Mouse (Mus musculus) left cerebral cortex, adult 11 months (tissue): Measurements from ENCODE around the gene 1700016C15Rik.

Source experiments
- DNase-seq: peaks from one replicate; pipeline ENCODE4 v3.0.0; 2022; ENCODE audit warnings: low spot score

The 1700016C15Rik gene

GRCm38 (mm10) chr1:177729043-177730024 is at the start of gene 1700016C15Rik:
Gene 1700016C15Rik, plus strand, starts transcription at chr1:177729814.
- no peak for DNase-seq

- no peak for DNase-seq
Measured at GRCm38 (mm10) chr1:177681239-177681638, 48.4 kb upstream of the 1700016C15Rik start.

- DNase-seq, result no peak
Measured at GRCm38 (mm10) chr1:177683931-177684836, 45.4 kb upstream of the 1700016C15Rik start.

GRCm38 (mm10) chr1:177684901-177685300 is 44.7 kb upstream of the 1700016C15Rik start:
- DNase-seq, result peak; percentile 22

GRCm38 (mm10) chr1:177686137-177686536 is 43.5 kb upstream of the 1700016C15Rik start:
- DNase-seq, result no peak

GRCm38 (mm10) chr1:177686982-177687381 is 42.6 kb upstream of the 1700016C15Rik start:
- DNase-seq, result no peak

- no peak for DNase-seq
Measured at GRCm38 (mm10) chr1:177692491-177692890, 37.1 kb upstream of the 1700016C15Rik start.

- no peak for DNase-seq
Measured at GRCm38 (mm10) chr1:177693486-177694252, 35.9 kb upstream of the 1700016C15Rik start.

GRCm38 (mm10) chr1:177700560-177700959 is 29.1 kb upstream of the 1700016C15Rik start:
- DNase-seq, result peak; percentile 21

- DNase-seq, result peak; percentile 64
Measured at GRCm38 (mm10) chr1:177702481-177703146, 27.0 kb upstream of the 1700016C15Rik start.

GRCm38 (mm10) chr1:177703147-177703807 is 26.3 kb upstream of the 1700016C15Rik start:
- DNase-seq, result no peak

- no peak for DNase-seq
Measured at GRCm38 (mm10) chr1:177705204-177705603, 24.4 kb upstream of the 1700016C15Rik start.

- no peak for DNase-seq
Measured at GRCm38 (mm10) chr1:177707571-177707970, 22.0 kb upstream of the 1700016C15Rik start.

GRCm38 (mm10) chr1:177708583-177709055 is 21.0 kb upstream of the 1700016C15Rik start:
- no peak for DNase-seq

- no peak for DNase-seq
Measured at GRCm38 (mm10) chr1:177711000-177711399, 18.6 kb upstream of the 1700016C15Rik start.

GRCm38 (mm10) chr1:177711418-177711817 is 18.2 kb upstream of the 1700016C15Rik start:
- DNase-seq, result no peak

- no peak for DNase-seq
Measured at GRCm38 (mm10) chr1:177713635-177714396, 15.8 kb upstream of the 1700016C15Rik start.

- DNase-seq, result no peak
Measured at GRCm38 (mm10) chr1:177714397-177715012, 15.1 kb upstream of the 1700016C15Rik start.

GRCm38 (mm10) chr1:177716448-177716847 is 13.2 kb upstream of the 1700016C15Rik start:
- DNase-seq, result no peak
